Mouse (Mus musculus) brown adipose tissue, adult 24 weeks (tissue): Measurements from ENCODE around the gene Cdkl4. TPM values are rescaled to one million over a fixed set of nuclear protein-coding genes. Genes with fewer than 3 reads are reported as not detected.
"Not testable (repeated sequence)": the region's sequence is repeated elsewhere in the genome, so short reads cannot be mapped to it uniquely, and the experiment has no call there.

Source experiments
- H3K27ac ChIP-seq: fragments of 200-500 bp; replicated peaks from 2 replicates; pipeline ENCODE4 v1.5.1; 2012; ENCODE audit warnings: low read depth, mild to moderate bottlenecking, low read length
- H3K4me1 ChIP-seq: fragments of 200-500 bp; 2 replicates; pipeline ENCODE4 v1.6.1; 2012; ENCODE audit warnings: low read length, mixed read lengths; ENCODE audit not compliant: control insufficient read depth, insufficient read depth, insufficient read length
- H3K4me3 ChIP-seq: fragments of 200-500 bp; 2 replicates; pipeline ENCODE4 v1.5.1; 2012; ENCODE audit warnings: low read depth, mild to moderate bottlenecking, low read length, moderate library complexity; ENCODE audit not compliant: insufficient read depth
- polyA plus RNA-seq: library from polyadenylated mRNA; stranded (reverse); fragments of >200 nt; gene quantifications from 2 replicates; pipeline ENCODE4 v1.2.4, GENCODE M21; 2012; ENCODE audit not compliant: missing spikeins, insufficient read depth, insufficient read length

Cdkl4 gene
- polyA plus RNA-seq, 1 experiment, result not detected

GRCm38 (mm10) chr17:80572187-80572935, 5.3 kb downstream of the Cdkl4 start:
- no peak overlapping the region for H3K27ac ChIP-seq
- no peaks in the 10 kb centered on the region; the same call in 1 of the 2 replicates for H3K4me1 ChIP-seq
- H3K4me3 ChIP-seq, result no peak overlapping the region

- H3K27ac ChIP-seq, result no peak overlapping the region
- H3K4me1 ChIP-seq, result no peaks in the 10 kb centered on the region; the same call in 1 of the 2 replicates
- H3K4me3 ChIP-seq, result no peak overlapping the region
Observed at GRCm38 (mm10) chr17:80571460-80571859, 6.2 kb downstream of the Cdkl4 start.

GRCm38 (mm10) chr17:80569718-80570117, 7.9 kb downstream of the Cdkl4 start:
- H3K4me1 ChIP-seq, H3K27ac ChIP-seq, H3K4me3 ChIP-seq: not testable (repeated sequence)

- no peak overlapping the region for H3K27ac ChIP-seq
Observed at GRCm38 (mm10) chr17:80568842-80569601, 8.6 kb downstream of the Cdkl4 start.

GRCm38 (mm10) chr17:80568441-80568840, 9.2 kb downstream of the Cdkl4 start:
- Histone ChIP-seq H3K27ac (no peak overlapping the region), H3K4me3 (no peak overlapping the region), H3K4me1 (no peaks in the 10 kb centered on the region)

More at GRCm38 (mm10) chr17:80568842-80569601, 8.6 kb downstream of the Cdkl4 start:
- no peaks in the 10 kb centered on the region for H3K4me1 ChIP-seq
- no peak overlapping the region for H3K4me3 ChIP-seq

- Histone ChIP-seq H3K27ac (peak overlapping the region; percentile 64), H3K4me1 (no peaks in the 10 kb centered on the region), H3K4me3 (peak overlapping the region; percentile 50)
Observed at GRCm38 (mm10) chr17:80564611-80564924, 13.0 kb downstream of the Cdkl4 start.

GRCm38 (mm10) chr17:80563762-80564610, 13.6 kb downstream of the Cdkl4 start:
- H3K27ac ChIP-seq, result peak overlapping the region; percentile 64
- peak overlapping the region; percentile 50 for H3K4me3 ChIP-seq
- not testable (repeated sequence) for H3K4me1 ChIP-seq

- H3K4me3 ChIP-seq, result no peak overlapping the region
- H3K4me1 ChIP-seq, result no peaks in the 10 kb centered on the region
- H3K27ac ChIP-seq, result no peak overlapping the region
Observed at GRCm38 (mm10) chr17:80562792-80563191, 14.8 kb downstream of the Cdkl4 start.

GRCm38 (mm10) chr17:80560669-80561401, 16.8 kb downstream of the Cdkl4 start:
- H3K4me1 ChIP-seq, result no peaks in the 10 kb centered on the region
- H3K4me3 ChIP-seq, result no peak overlapping the region
- H3K27ac ChIP-seq, result no peak overlapping the region

GRCm38 (mm10) chr17:80559745-80560144, 17.9 kb downstream of the Cdkl4 start:
- no peak overlapping the region for H3K27ac ChIP-seq
- no peak overlapping the region for H3K4me3 ChIP-seq
- H3K4me1 ChIP-seq, result no peaks in the 10 kb centered on the region

GRCm38 (mm10) chr17:80559050-80559449, 18.6 kb downstream of the Cdkl4 start:
- Histone ChIP-seq H3K27ac (no peak overlapping the region), H3K4me1 (no peaks in the 10 kb centered on the region), H3K4me3 (0 out of 2 replicates have a peak overlapping the region, but pooled peaks have one; percentile 12)

- H3K27ac ChIP-seq, result no peak overlapping the region
- peak overlapping the region; percentile 12; the same call in 1 of the 2 replicates for H3K4me3 ChIP-seq
- H3K4me1 ChIP-seq, result no peaks in the 10 kb centered on the region
Observed at GRCm38 (mm10) chr17:80558583-80558982, 19.0 kb downstream of the Cdkl4 start.

GRCm38 (mm10) chr17:80557461-80557860, 20.2 kb downstream of the Cdkl4 start:
- Histone ChIP-seq H3K4me1 (no peaks in the 10 kb centered on the region), H3K27ac (no peak overlapping the region), H3K4me3 (no peak overlapping the region)
